Mouse (Mus musculus): ENCODE measurements around the gene Myh13. TPM values are rescaled to one million over a fixed set of nuclear protein-coding genes. Genes with fewer than 3 reads are reported as not detected.

Myh13 gene
- 7.7 and 13.7 TPM in 2 replicates for total RNA-seq (2012; rRNA removed)

DNA sequence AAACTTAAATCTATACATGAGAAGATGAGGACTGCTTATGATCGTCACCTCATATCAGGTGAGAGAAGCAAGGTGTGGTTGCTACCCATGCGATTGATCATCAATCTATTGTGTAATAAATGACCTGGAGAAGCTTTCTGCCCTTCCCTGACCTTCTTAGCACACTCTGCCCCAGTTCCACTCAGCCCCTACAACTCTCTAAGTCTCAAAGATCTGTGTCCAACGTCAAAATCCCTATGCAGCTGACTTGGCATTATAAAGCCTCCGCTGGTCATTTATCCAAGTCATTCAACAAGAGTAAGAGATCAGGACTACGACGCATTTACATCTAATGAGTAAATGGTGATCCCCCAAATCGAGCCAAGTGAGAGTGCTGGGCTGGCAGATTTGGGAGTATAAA lies at the start of gene Myh13:
TSS of gene Myh13 (plus strand) at position 301 of the 400 bp plus-strand sequence.
- no peaks in the 10 kb centered on the region for H3K9me3 ChIP-seq (ENCODE audit: control insufficient read depth, insufficient read depth, low read depth, low read length)
- H3K36me3 ChIP-seq (ENCODE audit: control insufficient read depth, insufficient read depth, low read length, poor library complexity, severe bottlenecking): no peaks in the 10 kb centered on the region
- DNase-seq (ENCODE audit: low read depth, low spot score): no peak
- H3K4me1 ChIP-seq (ENCODE audit: control insufficient read depth in 2 of 2, insufficient read depth in 2 of 2, low read length in 2 of 2, poor library complexity in 1 of 2): no peaks in the 10 kb centered on the region
- no peak within 1 kb of the TSS for H3K9ac ChIP-seq (ENCODE audit: insufficient read depth, low read depth, low read length, poor library complexity, severe bottlenecking)
- no peak within 1 kb of the TSS for H3K4me3 ChIP-seq (ENCODE audit: insufficient read depth in 1 of 2, low read depth in 1 of 2, low read length in 2 of 2, poor library complexity in 1 of 2, severe bottlenecking in 1 of 2)
- in situ Hi-C loops (cut with MboI; ENCODE audit: low sequenced_read_pairs in 2 of 2, unreplicated experiment in 2 of 2): no loop called here
- no peak within 1 kb of the TSS for H3K27ac ChIP-seq (ENCODE audit: insufficient read depth, low read depth, low read length, poor library complexity, severe bottlenecking)
- TF ChIP-seq MAFK (IDR thresholded peaks at IDR 0.05; ENCODE audit: insufficient read depth, low read depth, low read length) (no peak), ZC3H11A (IDR thresholded peaks at IDR 0.05; ENCODE audit: borderline replicate concordance, low read depth, low read length) (no peak), HCFC1 (IDR thresholded peaks at IDR 0.05; ENCODE audit: borderline replicate concordance, insufficient read depth, low read length) (no peak), CHD2 (IDR thresholded peaks at IDR 0.05; ENCODE audit: low read depth, low read length) (no peak), ZNF384 (IDR thresholded peaks at IDR 0.05; ENCODE audit: low read depth, low read length) (no peak)

- H3K36me3 ChIP-seq (ENCODE audit: control insufficient read depth, insufficient read depth, low read length, poor library complexity, severe bottlenecking): no peaks in the 10 kb centered on the region
- H3K4me1 ChIP-seq (ENCODE audit: control insufficient read depth in 2 of 2, insufficient read depth in 2 of 2, low read length in 2 of 2, poor library complexity in 1 of 2): no peaks in the 10 kb centered on the region
- no peak within 1 kb of the TSS for H3K9ac ChIP-seq (ENCODE audit: insufficient read depth, low read depth, low read length, poor library complexity, severe bottlenecking)
- in situ Hi-C loops (cut with MboI; ENCODE audit: low sequenced_read_pairs in 2 of 2, unreplicated experiment in 2 of 2): no loop called here
- TF ChIP-seq ZC3H11A (IDR thresholded peaks at IDR 0.05; ENCODE audit: borderline replicate concordance, low read depth, low read length): no peak
- TF ChIP-seq ZNF384 (IDR thresholded peaks at IDR 0.05; ENCODE audit: low read depth, low read length): no peak
- no peak for TF ChIP-seq HCFC1 (IDR thresholded peaks at IDR 0.05; ENCODE audit: borderline replicate concordance, insufficient read depth, low read length)
- TF ChIP-seq MAFK (IDR thresholded peaks at IDR 0.05; ENCODE audit: insufficient read depth, low read depth, low read length): no peak
- no peak for TF ChIP-seq CHD2 (IDR thresholded peaks at IDR 0.05; ENCODE audit: low read depth, low read length)
- no peaks in the 10 kb centered on the region for H3K9me3 ChIP-seq (ENCODE audit: control insufficient read depth, insufficient read depth, low read depth, low read length)
- H3K4me3 ChIP-seq (ENCODE audit: insufficient read depth in 1 of 2, low read depth in 1 of 2, low read length in 2 of 2, poor library complexity in 1 of 2, severe bottlenecking in 1 of 2): no peak within 1 kb of the TSS
- DNase-seq (ENCODE audit: low read depth, low spot score): no peak
- no peak within 1 kb of the TSS for H3K27ac ChIP-seq (ENCODE audit: insufficient read depth, low read depth, low read length, poor library complexity, severe bottlenecking)
Observed at GRCm38 (mm10) chr11:67276601-67277174, 44.8 kb upstream of the Myh13 start, which contains the start of gene Myh8. Gene Myh8, plus strand, starts transcription at chr11:67277124.

DNA sequence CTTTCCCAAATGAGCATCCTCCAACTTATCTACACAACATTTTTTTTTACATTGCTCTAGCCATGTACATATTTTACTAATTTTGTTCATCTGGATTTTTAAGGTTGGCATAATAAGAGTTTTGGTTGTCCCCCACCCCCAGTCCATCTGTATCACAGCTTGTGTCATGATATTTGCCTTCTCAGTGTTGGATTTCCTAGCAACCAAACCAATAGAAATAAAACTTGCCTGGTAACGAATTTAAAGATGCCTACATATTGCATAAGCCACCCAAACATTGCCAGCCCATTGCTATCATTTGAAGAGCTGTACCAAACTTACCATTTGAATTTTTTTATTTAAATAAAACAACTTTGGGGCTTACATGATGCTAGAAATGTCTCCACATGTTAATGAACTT lies 28.0 kb upstream of the Myh13 start:
- H3K9me3 ChIP-seq (ENCODE audit: control insufficient read depth, insufficient read depth, low read depth, low read length): no peaks in the 10 kb centered on the region; the same call in 1 of the 2 replicates
- TF ChIP-seq ZNF384 (IDR thresholded peaks at IDR 0.05; ENCODE audit: low read depth, low read length) (no peak), CHD2 (IDR thresholded peaks at IDR 0.05; ENCODE audit: low read depth, low read length) (no peak), MAFK (IDR thresholded peaks at IDR 0.05; ENCODE audit: insufficient read depth, low read depth, low read length) (no peak), ZC3H11A (IDR thresholded peaks at IDR 0.05; ENCODE audit: borderline replicate concordance, low read depth, low read length) (no peak)
- no peak overlapping the region for H3K27ac ChIP-seq (ENCODE audit: insufficient read depth, low read depth, low read length, poor library complexity, severe bottlenecking)
- in situ Hi-C loops (cut with MboI; ENCODE audit: low sequenced_read_pairs in 2 of 2, unreplicated experiment in 2 of 2): no loop called here
- no peaks in the 10 kb centered on the region for H3K36me3 ChIP-seq (ENCODE audit: control insufficient read depth, insufficient read depth, low read length, poor library complexity, severe bottlenecking)
- H3K4me3 ChIP-seq (ENCODE audit: insufficient read depth in 1 of 2, low read depth in 1 of 2, low read length in 2 of 2, poor library complexity in 1 of 2, severe bottlenecking in 1 of 2): no peak overlapping the region
- no peak overlapping the region for H3K9ac ChIP-seq (ENCODE audit: insufficient read depth, low read depth, low read length, poor library complexity, severe bottlenecking)
- no peak for DNase-seq (ENCODE audit: low read depth, low spot score)
- H3K4me1 ChIP-seq (ENCODE audit: control insufficient read depth in 2 of 2, insufficient read depth in 2 of 2, low read length in 2 of 2, poor library complexity in 1 of 2): no peaks in the 10 kb centered on the region

DNA sequence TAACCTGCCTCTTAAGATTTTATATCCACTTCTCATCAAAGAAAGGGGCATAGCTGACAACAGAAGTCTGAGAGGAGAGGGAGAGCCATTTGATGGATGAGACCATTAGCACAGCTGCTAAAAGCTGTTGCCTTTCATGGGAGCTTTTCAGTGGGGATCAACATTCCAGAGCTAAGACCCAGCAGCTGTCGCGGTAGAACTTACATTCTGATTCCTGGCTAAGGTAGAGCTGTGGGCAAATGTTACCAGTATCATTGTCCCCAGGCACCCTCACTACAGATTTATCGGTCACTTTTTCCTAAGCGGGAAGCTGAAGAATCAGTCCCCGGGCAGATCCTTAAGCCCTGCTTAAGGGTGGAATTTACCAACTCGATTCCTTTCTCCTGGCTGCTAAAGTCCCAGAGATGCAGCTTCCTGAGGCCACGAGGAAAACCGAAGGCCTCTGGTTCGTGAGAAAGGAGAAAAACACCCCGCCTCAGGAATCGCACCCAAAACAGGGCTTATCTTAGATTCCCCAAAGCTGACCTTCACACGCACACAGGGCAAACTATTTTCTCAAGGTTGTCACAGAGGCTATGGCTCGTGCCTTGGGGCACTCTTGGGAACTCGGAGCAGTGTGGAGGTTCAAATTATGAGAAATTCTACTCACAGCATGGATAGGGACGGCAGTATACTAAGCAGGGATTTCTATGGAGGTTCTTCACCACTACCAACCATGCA lies 7.6 kb upstream of the Myh13 start:
- DNase-seq (ENCODE audit: low read depth, low spot score): no peak
- no peaks in the 10 kb centered on the region for H3K9me3 ChIP-seq (ENCODE audit: control insufficient read depth, insufficient read depth, low read depth, low read length)
- in situ Hi-C loops (cut with MboI; ENCODE audit: low sequenced_read_pairs in 2 of 2, unreplicated experiment in 2 of 2): no loop called here
- H3K4me1 ChIP-seq (ENCODE audit: control insufficient read depth in 2 of 2, insufficient read depth in 2 of 2, low read length in 2 of 2, poor library complexity in 1 of 2): peaks cover 0 to 4% of the 10 kb centered on the region in 2 experiments; a peak in 2 of 4 replicates
- H3K36me3 ChIP-seq (ENCODE audit: control insufficient read depth, insufficient read depth, low read length, poor library complexity, severe bottlenecking): no peaks in the 10 kb centered on the region
- H3K9ac ChIP-seq (ENCODE audit: insufficient read depth, low read depth, low read length, poor library complexity, severe bottlenecking): no peak overlapping the region
- TF ChIP-seq HCFC1 (IDR thresholded peaks at IDR 0.05; ENCODE audit: borderline replicate concordance, insufficient read depth, low read length): no peak
- TF ChIP-seq MAFK (IDR thresholded peaks at IDR 0.05; ENCODE audit: insufficient read depth, low read depth, low read length): no peak
- TF ChIP-seq CHD2 (IDR thresholded peaks at IDR 0.05; ENCODE audit: low read depth, low read length): no peak
- no peak for TF ChIP-seq ZNF384 (IDR thresholded peaks at IDR 0.05; ENCODE audit: low read depth, low read length)
- no peak for TF ChIP-seq ZC3H11A (IDR thresholded peaks at IDR 0.05; ENCODE audit: borderline replicate concordance, low read depth, low read length)
- no peak overlapping the region for H3K4me3 ChIP-seq (ENCODE audit: insufficient read depth in 1 of 2, low read depth in 1 of 2, low read length in 2 of 2, poor library complexity in 1 of 2, severe bottlenecking in 1 of 2)
- no peak overlapping the region for H3K27ac ChIP-seq (ENCODE audit: insufficient read depth, low read depth, low read length, poor library complexity, severe bottlenecking)
